Mouse (Mus musculus): ENCODE data around the gene Klc4. TPM values are rescaled to one million over a fixed set of nuclear protein-coding genes. Genes with fewer than 3 reads are reported as not detected.

Klc4 gene
- polyA plus RNA-seq, 1 experiment from 2014 or later: 43.9 TPM

DNA sequence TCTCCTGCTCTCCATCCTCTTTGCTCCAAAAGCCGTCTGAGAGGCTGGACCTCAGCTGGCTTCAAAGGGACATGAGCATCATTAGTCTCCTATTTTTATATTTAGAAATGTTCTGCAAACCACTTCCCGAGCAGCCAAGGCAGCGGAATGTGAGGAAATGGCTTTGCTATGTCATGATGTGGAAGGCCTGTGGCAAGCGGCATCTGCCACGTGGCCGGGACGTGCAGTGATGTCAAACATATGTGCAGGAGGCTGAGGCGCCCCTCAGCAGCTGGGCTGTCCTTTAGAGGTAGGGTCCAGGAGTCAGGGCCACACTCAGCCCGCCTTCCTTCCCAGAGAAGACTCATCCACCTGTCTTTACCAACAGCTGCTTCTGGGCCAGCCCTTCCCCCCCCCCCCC lies 43.6 kb downstream of the Klc4 start:
- no peaks in the 10 kb centered on the region for H3K9me3 ChIP-seq (ENCODE audit: control insufficient read depth, low read length)
- peaks cover 8% of the 10 kb centered on the region; the same call in 1 of the 2 replicates for H3K4me1 ChIP-seq (replicated peaks; ENCODE audit: control insufficient read depth, insufficient read depth, low read length)
- H3K27ac ChIP-seq (ENCODE audit: low read length): no peak overlapping the region
- no peak overlapping the region for H3K4me3 ChIP-seq (replicated peaks; ENCODE audit: low read length)
- H3K9ac ChIP-seq (replicated peaks; ENCODE audit: low read depth, low read length): no peak overlapping the region
- ATAC-seq: no peak
- H3K36me3 ChIP-seq (ENCODE audit: control insufficient read depth, insufficient read depth): no peaks in the 10 kb centered on the region
- no peaks in the 10 kb centered on the region for H3K27me3 ChIP-seq (replicated peaks; ENCODE audit: control insufficient read depth, insufficient read depth, low read length)
- no peak overlapping the region for H3K4me2 ChIP-seq (ENCODE audit: low read length)
- WGBS: 78% methylated on average over 9 of the region's 9 CpGs

DNA sequence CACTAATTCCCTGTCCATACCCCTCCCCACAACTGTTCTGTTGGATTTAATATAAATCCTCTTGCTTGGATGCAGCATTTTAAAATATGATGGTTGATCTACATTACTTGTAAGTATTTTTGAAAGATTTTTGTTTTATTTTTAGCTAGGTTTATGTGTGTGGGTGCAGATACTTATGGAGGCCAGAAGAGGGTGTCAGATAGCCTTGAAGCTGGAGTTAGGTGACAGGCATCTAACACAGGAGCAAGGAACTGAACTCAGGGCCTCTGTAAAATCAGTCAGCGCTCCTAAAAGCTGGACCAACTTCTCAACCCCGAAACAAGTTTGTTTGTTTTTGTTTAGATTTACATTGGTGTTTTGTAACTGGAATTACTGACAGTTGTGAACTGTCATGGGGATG lies 45.3 kb downstream of the Klc4 start:
- no peaks in the 10 kb centered on the region for H3K27me3 ChIP-seq (replicated peaks; ENCODE audit: control insufficient read depth, insufficient read depth, low read length)

DNA sequence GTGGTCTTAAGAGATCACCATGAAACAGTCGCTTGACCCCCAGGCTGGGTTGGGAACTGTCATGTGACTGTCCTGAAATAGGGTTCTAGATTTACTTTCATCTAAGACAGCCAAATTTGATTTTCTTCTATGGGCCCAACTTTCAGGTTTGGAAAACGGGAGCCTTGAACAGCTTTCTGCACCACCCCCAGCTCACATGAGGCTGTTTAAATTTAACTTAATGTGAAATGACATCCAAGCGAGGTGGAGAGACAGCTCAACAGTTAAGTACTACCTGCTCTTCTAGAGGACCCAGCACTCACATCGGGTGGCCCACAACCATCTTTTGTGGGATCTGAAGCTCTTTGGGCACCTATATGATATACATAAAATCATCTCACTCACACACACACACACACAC lies 46.9 kb downstream of the Klc4 start:
- Histone ChIP-seq H3K36me3 (ENCODE audit: control insufficient read depth, insufficient read depth) (no peaks in the 10 kb centered on the region), H3K4me2 (ENCODE audit: low read length) (no peak overlapping the region), H3K9me3 (ENCODE audit: control insufficient read depth, low read length) (no peaks in the 10 kb centered on the region), H3K4me1 (replicated peaks; ENCODE audit: control insufficient read depth, insufficient read depth, low read length) (0 out of 2 replicates have a peak, but pooled peaks cover 3% of the 10 kb centered on the region), H3K4me3 (replicated peaks; ENCODE audit: low read length) (no peak overlapping the region), H3K27ac (ENCODE audit: low read length) (no peak overlapping the region), H3K9ac (replicated peaks; ENCODE audit: low read depth, low read length) (no peak overlapping the region), H3K27me3 (replicated peaks; ENCODE audit: control insufficient read depth, insufficient read depth, low read length) (no peaks in the 10 kb centered on the region)
- no peak for ATAC-seq
- WGBS: 84% methylated on average over 4 of the region's 4 CpGs

More for the DNA sequence above, 45.3 kb downstream of the Klc4 start:
- Histone ChIP-seq H3K4me3 (replicated peaks; ENCODE audit: low read length) (no peak overlapping the region), H3K9me3 (ENCODE audit: control insufficient read depth, low read length) (no peaks in the 10 kb centered on the region), H3K27ac (ENCODE audit: low read length) (no peak overlapping the region), H3K4me1 (replicated peaks; ENCODE audit: control insufficient read depth, insufficient read depth, low read length) (peaks cover 8% of the 10 kb centered on the region; the same call in 1 of the 2 replicates), H3K36me3 (ENCODE audit: control insufficient read depth, insufficient read depth) (no peaks in the 10 kb centered on the region), H3K4me2 (ENCODE audit: low read length) (no peak overlapping the region), H3K9ac (replicated peaks; ENCODE audit: low read depth, low read length) (no peak overlapping the region)
- no peak for ATAC-seq
- 84% methylated on average over 2 of the region's 2 CpGs for WGBS

DNA sequence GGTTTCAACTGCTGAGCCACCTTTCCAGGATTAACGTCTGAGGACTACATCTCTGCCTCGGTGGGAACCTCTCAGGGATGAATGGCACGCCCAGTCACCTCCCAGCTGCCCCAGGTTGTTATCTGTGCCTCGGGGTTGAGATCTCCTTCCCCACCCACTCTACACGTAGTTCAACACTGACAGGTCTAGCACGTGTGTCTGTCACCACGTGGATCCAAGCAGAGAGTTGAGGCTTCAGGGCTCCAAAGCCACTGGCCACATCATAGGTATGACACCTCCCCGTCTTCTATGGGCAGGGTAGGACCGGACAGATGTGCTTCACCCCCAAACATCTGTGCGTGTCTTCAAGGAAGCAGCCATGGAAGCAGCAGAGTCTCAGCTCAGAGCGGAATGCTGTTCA lies 47.9 kb downstream of the Klc4 start:
- Histone ChIP-seq H3K27me3 (replicated peaks; ENCODE audit: control insufficient read depth, insufficient read depth, low read length) (no peaks in the 10 kb centered on the region), H3K9me3 (ENCODE audit: control insufficient read depth, low read length) (no peaks in the 10 kb centered on the region), H3K36me3 (ENCODE audit: control insufficient read depth, insufficient read depth) (no peaks in the 10 kb centered on the region), H3K4me3 (replicated peaks; ENCODE audit: low read length) (no peak overlapping the region), H3K4me2 (ENCODE audit: low read length) (no peak overlapping the region), H3K27ac (ENCODE audit: low read length) (no peak overlapping the region), H3K4me1 (replicated peaks; ENCODE audit: control insufficient read depth, insufficient read depth, low read length) (peaks cover 4% of the 10 kb centered on the region), H3K9ac (replicated peaks; ENCODE audit: low read depth, low read length) (no peak overlapping the region)
- WGBS: 96% methylated on average over 11 of the region's 11 CpGs
- no peak for ATAC-seq

DNA sequence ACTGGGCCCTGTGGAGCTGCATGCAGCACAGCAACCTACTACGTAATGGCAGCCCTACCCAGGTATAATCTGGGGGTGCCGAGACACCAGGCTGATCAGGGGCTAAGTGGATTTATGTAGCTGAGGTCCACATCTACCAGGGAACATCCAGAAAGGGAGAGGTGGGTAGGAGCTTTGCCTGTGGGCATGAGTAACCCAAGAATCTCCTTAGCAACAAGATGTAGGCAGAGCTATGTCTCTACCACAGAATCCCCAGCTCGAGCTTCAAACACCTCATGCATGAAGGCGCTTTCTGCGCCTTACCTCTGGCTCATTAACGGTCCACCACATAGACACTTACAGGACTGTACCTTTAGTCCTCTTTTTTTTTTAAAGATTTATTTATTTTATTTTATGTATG lies 50.5 kb downstream of the Klc4 start:
- H3K4me2 ChIP-seq (ENCODE audit: low read length): no peak overlapping the region
- H3K9me3 ChIP-seq (ENCODE audit: control insufficient read depth, low read length): no peaks in the 10 kb centered on the region
- H3K27me3 ChIP-seq (replicated peaks; ENCODE audit: control insufficient read depth, insufficient read depth, low read length): no peaks in the 10 kb centered on the region
- ATAC-seq: no peak
- H3K36me3 ChIP-seq (ENCODE audit: control insufficient read depth, insufficient read depth): no peaks in the 10 kb centered on the region
- WGBS: 86% methylated on average over 6 of the region's 6 CpGs
- no peak overlapping the region for H3K27ac ChIP-seq (ENCODE audit: low read length)
- H3K4me1 ChIP-seq (replicated peaks; ENCODE audit: control insufficient read depth, insufficient read depth, low read length): peaks cover 7% of the 10 kb centered on the region
- H3K9ac ChIP-seq (replicated peaks; ENCODE audit: low read depth, low read length): no peak overlapping the region
- H3K4me3 ChIP-seq (replicated peaks; ENCODE audit: low read length): no peak overlapping the region

DNA sequence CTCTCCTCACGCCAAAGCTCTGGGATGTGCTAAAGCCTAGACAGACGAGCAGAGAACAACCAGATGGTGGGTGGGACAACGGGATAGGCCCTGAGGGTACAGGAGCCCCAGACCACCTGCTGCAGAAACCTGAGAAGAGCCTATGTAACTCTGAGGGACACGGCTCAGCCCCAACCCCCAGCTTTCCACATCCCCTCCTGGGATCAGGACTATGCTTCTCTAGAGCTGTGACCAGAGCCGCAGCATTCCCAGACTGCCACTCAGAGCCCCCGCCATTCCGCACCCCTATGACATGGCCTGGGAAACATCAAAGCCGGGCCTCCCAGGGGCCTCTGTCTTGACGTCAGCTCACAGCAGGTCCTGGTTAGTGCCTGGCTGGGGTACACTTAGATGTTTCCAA lies 51.2 kb downstream of the Klc4 start:
- H3K4me1 ChIP-seq (replicated peaks; ENCODE audit: control insufficient read depth, insufficient read depth, low read length): peaks cover 7% of the 10 kb centered on the region
- 0 out of 2 replicates have a peak, but pooled peaks cover 2% of the 10 kb centered on the region for H3K36me3 ChIP-seq (ENCODE audit: control insufficient read depth, insufficient read depth)
- H3K27ac ChIP-seq (ENCODE audit: low read length): no peak overlapping the region
- 0 out of 2 replicates have a peak, but pooled peaks have one; percentile 18 for ATAC-seq
- no peaks in the 10 kb centered on the region for H3K27me3 ChIP-seq (replicated peaks; ENCODE audit: control insufficient read depth, insufficient read depth, low read length)
- no peak overlapping the region for H3K4me3 ChIP-seq (replicated peaks; ENCODE audit: low read length)
- 50% methylated on average over 9 of the region's 9 CpGs for WGBS
- H3K4me2 ChIP-seq (ENCODE audit: low read length): no peak overlapping the region
- no peaks in the 10 kb centered on the region for H3K9me3 ChIP-seq (ENCODE audit: control insufficient read depth, low read length)
- no peak overlapping the region for H3K9ac ChIP-seq (replicated peaks; ENCODE audit: low read depth, low read length)

DNA sequence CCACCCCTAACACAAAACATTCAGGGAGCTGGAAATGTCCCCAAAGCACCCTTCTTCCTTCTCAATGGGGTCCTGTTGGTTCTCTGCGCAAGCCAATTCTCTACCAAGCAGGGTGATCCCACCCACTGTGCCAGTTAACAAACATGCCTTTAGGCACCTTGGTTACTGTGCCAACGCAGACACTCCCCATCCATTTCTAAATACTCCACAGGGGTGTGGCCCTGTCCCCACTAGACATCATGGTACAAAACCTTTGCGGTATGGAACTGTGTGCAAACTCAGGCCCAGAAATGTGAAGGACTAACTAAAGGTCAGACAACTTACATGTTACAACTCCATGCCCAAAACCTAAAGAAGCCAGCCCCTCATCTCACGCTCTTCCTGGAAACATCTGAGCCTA lies 52.7 kb downstream of the Klc4 start:
- Histone ChIP-seq H3K9ac (replicated peaks; ENCODE audit: low read depth, low read length) (no peak overlapping the region), H3K9me3 (ENCODE audit: control insufficient read depth, low read length) (no peaks in the 10 kb centered on the region), H3K27me3 (replicated peaks; ENCODE audit: control insufficient read depth, insufficient read depth, low read length) (no peaks in the 10 kb centered on the region), H3K36me3 (ENCODE audit: control insufficient read depth, insufficient read depth) (0 out of 2 replicates have a peak, but pooled peaks cover 6% of the 10 kb centered on the region), H3K27ac (ENCODE audit: low read length) (no peak overlapping the region), H3K4me1 (replicated peaks; ENCODE audit: control insufficient read depth, insufficient read depth, low read length) (peaks cover 7% of the 10 kb centered on the region), H3K4me3 (replicated peaks; ENCODE audit: low read length) (no peak overlapping the region), H3K4me2 (ENCODE audit: low read length) (no peak overlapping the region)
- no peak for ATAC-seq
- 86% methylated on average over 4 of the region's 4 CpGs for WGBS

DNA sequence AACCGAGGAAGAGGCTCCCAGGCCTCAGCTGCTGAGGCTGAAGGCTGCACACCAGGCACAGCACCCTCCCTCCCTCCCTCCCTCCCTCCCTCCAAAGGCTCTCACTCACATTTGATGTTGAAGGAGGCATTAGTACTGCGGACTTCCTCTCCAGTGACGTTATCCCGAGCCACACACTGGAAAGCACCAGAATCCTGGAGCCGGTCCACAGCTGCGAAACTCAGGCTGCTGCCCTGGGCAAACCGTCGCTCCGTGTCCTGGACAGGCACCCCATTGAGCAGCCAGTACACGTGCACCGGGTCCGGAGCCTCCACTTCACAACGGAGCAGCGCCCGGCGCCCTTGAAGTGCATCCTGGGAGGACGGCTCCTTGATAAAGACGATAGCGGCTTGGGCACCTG lies 54.4 kb downstream of the Klc4 start:
- ATAC-seq: no peak
- H3K36me3 ChIP-seq (ENCODE audit: control insufficient read depth, insufficient read depth): peaks cover 10% of the 10 kb centered on the region; the same call in 1 of the 2 replicates
- no peaks in the 10 kb centered on the region for H3K9me3 ChIP-seq (ENCODE audit: control insufficient read depth, low read length)
- no peak overlapping the region for H3K9ac ChIP-seq (replicated peaks; ENCODE audit: low read depth, low read length)
- no peak overlapping the region for H3K4me2 ChIP-seq (ENCODE audit: low read length)
- no peak overlapping the region for H3K27ac ChIP-seq (ENCODE audit: low read length)
- peaks cover 7% of the 10 kb centered on the region for H3K4me1 ChIP-seq (replicated peaks; ENCODE audit: control insufficient read depth, insufficient read depth, low read length)
- H3K27me3 ChIP-seq (replicated peaks; ENCODE audit: control insufficient read depth, insufficient read depth, low read length): no peaks in the 10 kb centered on the region
- WGBS: 86% methylated on average over 19 of the region's 19 CpGs
- H3K4me3 ChIP-seq (replicated peaks; ENCODE audit: low read length): no peak overlapping the region

DNA sequence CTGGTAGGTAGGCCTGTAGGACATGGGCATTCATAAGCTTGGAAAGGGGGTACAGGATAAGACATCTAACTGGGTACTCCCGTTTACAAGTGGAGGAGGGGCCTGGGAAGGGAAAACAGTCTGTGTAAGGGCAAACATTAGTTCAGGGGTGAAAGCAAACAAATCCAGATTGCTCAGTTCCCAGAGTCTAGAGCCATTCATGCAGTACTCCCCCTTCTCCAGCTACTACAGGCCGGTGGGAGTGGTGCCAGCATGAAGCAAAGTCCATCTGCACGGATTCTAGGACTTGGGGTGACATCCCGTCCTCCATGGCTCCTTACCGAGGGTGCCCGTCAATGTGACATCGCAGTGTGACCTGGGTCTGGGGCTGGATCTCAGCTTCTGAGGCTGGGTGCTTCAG lies 55.4 kb downstream of the Klc4 start:
- WGBS: 91% methylated on average over 7 of the region's 7 CpGs
- Histone ChIP-seq H3K4me2 (ENCODE audit: low read length) (no peak overlapping the region), H3K9ac (replicated peaks; ENCODE audit: low read depth, low read length) (no peak overlapping the region), H3K9me3 (ENCODE audit: control insufficient read depth, low read length) (no peaks in the 10 kb centered on the region), H3K27me3 (replicated peaks; ENCODE audit: control insufficient read depth, insufficient read depth, low read length) (no peaks in the 10 kb centered on the region), H3K27ac (ENCODE audit: low read length) (no peak overlapping the region), H3K4me1 (replicated peaks; ENCODE audit: control insufficient read depth, insufficient read depth, low read length) (peaks cover 7% of the 10 kb centered on the region), H3K4me3 (replicated peaks; ENCODE audit: low read length) (no peak overlapping the region), H3K36me3 (ENCODE audit: control insufficient read depth, insufficient read depth) (peaks cover 12% of the 10 kb centered on the region; the same call in 1 of the 2 replicates)
- ATAC-seq: no peak

All from forebrain, embryonic 16.5 days (tissue).